Mouse (Mus musculus) myocyte (in vitro differentiated cells): ENCODE results near the gene Msto1.

Experiments
- CEBPB ChIP-seq: IDR thresholded peaks from 2 replicates; pipeline ENCODE4 v1.6.1; 2011; ENCODE audit warnings: mild to moderate bottlenecking, moderate library complexity; ENCODE audit not compliant: poor library complexity, insufficient read depth, severe bottlenecking
- E2F4 ChIP-seq: IDR thresholded peaks from one replicate; pipeline ENCODE4 v1.6.1; 2011; ENCODE audit warnings: mild to moderate bottlenecking, control low read depth, moderate library complexity; ENCODE audit not compliant: insufficient read depth
- MAX ChIP-seq: IDR thresholded peaks from one replicate; pipeline ENCODE4 v1.6.1; 2011; ENCODE audit warnings: low read depth, mild to moderate bottlenecking, control low read depth
- MYOD1 ChIP-seq, 3 experiments: IDR thresholded peaks; one replicate each; pipeline ENCODE4 v1.6.1; 2011; ENCODE audit warnings: control low read depth in 2 of 3, low read depth in 2 of 3, mild to moderate bottlenecking in 2 of 3, moderate library complexity in 1 of 3; ENCODE audit not compliant: insufficient read length in 2 of 3, control insufficient read depth in 1 of 3
- MYOG ChIP-seq, 3 experiments: IDR thresholded peaks; one replicate each; pipeline ENCODE4 v1.6.1; 2011; ENCODE audit warnings: control low read depth in 2 of 3, low read depth in 2 of 3, mild to moderate bottlenecking in 2 of 3; ENCODE audit not compliant: insufficient read length in 2 of 3, control insufficient read depth in 1 of 3, insufficient read depth in 1 of 3
- POLR2A ChIP-seq: IDR thresholded peaks from one replicate; pipeline ENCODE4 v1.6.1; 2011; ENCODE audit warnings: low read depth, mild to moderate bottlenecking, control low read depth, moderate library complexity; ENCODE audit not compliant: insufficient read length
- POLR2AphosphoS2 ChIP-seq: IDR thresholded peaks from one replicate; pipeline ENCODE4 v1.6.1; 2011; ENCODE audit warnings: low read depth, control low read depth; ENCODE audit not compliant: insufficient read length
- SRF ChIP-seq: IDR thresholded peaks from one replicate; pipeline ENCODE4 v1.6.1; 2011; ENCODE audit warnings: low read depth; ENCODE audit not compliant: control insufficient read depth, insufficient read length
- TCF3 ChIP-seq: IDR thresholded peaks from one replicate; pipeline ENCODE4 v1.6.1; 2011; ENCODE audit warnings: low read depth, control low read depth; ENCODE audit not compliant: insufficient read length
- USF1 ChIP-seq: IDR thresholded peaks from one replicate; pipeline ENCODE4 v1.6.1; 2011; ENCODE audit warnings: low read depth, mild to moderate bottlenecking, control low read depth, moderate library complexity

DNA sequence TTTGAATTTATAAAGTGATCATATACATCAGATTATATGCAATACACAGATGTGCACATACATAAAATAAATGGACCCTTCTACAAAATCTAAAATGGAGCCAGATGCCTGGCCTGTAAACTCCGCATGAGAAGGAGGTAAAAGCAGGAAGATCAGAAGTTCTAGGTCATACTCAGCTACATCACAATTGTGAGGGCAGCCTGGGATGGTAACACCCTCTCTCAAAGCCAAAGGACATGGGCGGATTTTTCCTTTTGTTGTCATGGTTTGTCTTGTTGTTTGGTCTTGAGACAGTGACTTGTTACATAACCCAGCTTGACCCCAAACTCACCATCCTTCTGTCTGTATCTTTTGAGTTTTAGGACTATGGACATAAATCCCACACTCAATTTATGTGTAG, 8.1 kb downstream of the Msto1 start:
- no peak for TF ChIP-seq POLR2A
- no peak for TF ChIP-seq TCF3
- TF ChIP-seq USF1: no peak
- no peak for TF ChIP-seq SRF
- TF ChIP-seq POLR2AphosphoS2: no peak
- TF ChIP-seq MYOD1 (IDR thresholded peaks at IDR 0.05; ENCODE audit: control insufficient read depth in 1 of 3, insufficient read length in 2 of 3, low read depth in 2 of 3): no peak
- TF ChIP-seq CEBPB: no peak
- TF ChIP-seq MYOG (IDR thresholded peaks at IDR 0.05; ENCODE audit: control insufficient read depth in 1 of 3, insufficient read depth in 1 of 3, insufficient read length in 2 of 3, low read depth in 2 of 3): no peak
- no peak for TF ChIP-seq E2F4
- TF ChIP-seq MAX: no peak
